Mouse (Mus musculus) kidney, adult 2 months (tissue): ENCODE results near the gene Kdm4b. TPM values are rescaled to one million over a fixed set of nuclear protein-coding genes. Genes with fewer than 3 reads are reported as not detected.

ENCODE experiments used
- DNase-seq: peaks from one replicate; pipeline ENCODE4 v3.0.0; 2021
- H3K27ac ChIP-seq: fragments of 200-500 bp; 2 replicates; pipeline ENCODE4 v1.5.1; 2012; ENCODE audit warnings: low read depth, low read length, control low read depth, inconsistent platforms; ENCODE audit not compliant: insufficient read depth
- H3K27me3 ChIP-seq: fragments of 200-500 bp; replicated peaks from 2 replicates; pipeline ENCODE4 v1.6.1; 2012; ENCODE audit warnings: mild to moderate bottlenecking, moderate library complexity, low read length, inconsistent platforms; ENCODE audit not compliant: control insufficient read depth, insufficient read depth
- H3K36me3 ChIP-seq: fragments of 200-500 bp; 2 replicates; pipeline ENCODE4 v1.6.1; 2012; ENCODE audit warnings: mild to moderate bottlenecking, moderate library complexity, low read length, inconsistent platforms; ENCODE audit not compliant: control insufficient read depth, insufficient read depth
- H3K4me1 ChIP-seq: fragments of 200-500 bp; 2 replicates; pipeline ENCODE4 v1.6.1; 2011; ENCODE audit warnings: low read length; ENCODE audit not compliant: control insufficient read depth, insufficient read depth
- H3K4me3 ChIP-seq: fragments of 200-500 bp; 2 replicates; pipeline ENCODE4 v1.5.1; 2011; ENCODE audit warnings: mild to moderate bottlenecking, low read depth, low read length, control low read depth; ENCODE audit not compliant: insufficient read depth
- CTCF ChIP-seq: fragments of 200-500 bp; conservative IDR thresholded peaks from 2 replicates; pipeline ENCODE4 v1.5.1; 2011; ENCODE audit warnings: low read depth, mild to moderate bottlenecking, control low read depth, low read length, moderate library complexity, mixed read lengths; ENCODE audit not compliant: insufficient read depth, insufficient read length
- POLR2A ChIP-seq: fragments of 200-500 bp; IDR thresholded peaks from one replicate; pipeline ENCODE4 v1.6.1; 2011; ENCODE audit warnings: low read depth, low read length, control low read depth
- WGBS: fragments of 180-500 bp; shearing (Covaris S2); methylation state at CpG from one replicate; pipeline ENCODE4 v1.1.7; 2018; 5-methylcytosine and 5-hydroxymethylcytosine counted together
- polyA plus RNA-seq: library from polyadenylated mRNA; depleted of rRNA; stranded (reverse); fragments of >200 nt; gene quantifications from 2 replicates; pipeline ENCODE4 v1.2.3, GENCODE M21; 2012

The Kdm4b gene
- polyA plus RNA-seq, 1 experiment = 21.6 TPM

DNA sequence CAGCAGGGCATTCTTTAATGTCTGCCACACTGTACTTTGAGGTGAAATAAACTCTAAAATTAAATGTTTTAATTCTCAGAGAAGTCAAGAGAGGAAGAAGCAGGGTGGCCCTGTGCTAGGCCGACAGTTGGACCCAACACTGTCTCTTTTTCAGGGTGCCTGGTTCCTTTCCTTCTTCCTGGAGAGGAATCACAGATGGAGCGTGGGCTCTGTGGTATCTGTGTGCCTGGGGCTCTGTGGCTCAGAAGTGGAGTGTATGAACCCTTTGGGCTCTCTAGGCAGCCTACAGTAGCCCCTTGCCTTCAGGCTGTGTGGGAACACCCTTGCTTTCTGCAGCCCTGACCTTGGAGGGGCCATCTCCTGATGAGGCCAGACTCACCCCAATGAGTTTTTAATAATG lies 35.7 kb downstream of the Kdm4b start:
- Histone ChIP-seq H3K36me3 (no peaks in the 10 kb centered on the region), H3K4me3 (no peak overlapping the region), H3K4me1 (0 out of 2 replicates have a peak, but pooled peaks cover 5% of the 10 kb centered on the region), H3K27ac (no peak overlapping the region), H3K27me3 (no peaks in the 10 kb centered on the region)
- TF ChIP-seq CTCF (no peak), POLR2A (no peak)
- DNase-seq = no peak
- 91% methylated on average over 2 of the region's 2 CpGs for WGBS

DNA sequence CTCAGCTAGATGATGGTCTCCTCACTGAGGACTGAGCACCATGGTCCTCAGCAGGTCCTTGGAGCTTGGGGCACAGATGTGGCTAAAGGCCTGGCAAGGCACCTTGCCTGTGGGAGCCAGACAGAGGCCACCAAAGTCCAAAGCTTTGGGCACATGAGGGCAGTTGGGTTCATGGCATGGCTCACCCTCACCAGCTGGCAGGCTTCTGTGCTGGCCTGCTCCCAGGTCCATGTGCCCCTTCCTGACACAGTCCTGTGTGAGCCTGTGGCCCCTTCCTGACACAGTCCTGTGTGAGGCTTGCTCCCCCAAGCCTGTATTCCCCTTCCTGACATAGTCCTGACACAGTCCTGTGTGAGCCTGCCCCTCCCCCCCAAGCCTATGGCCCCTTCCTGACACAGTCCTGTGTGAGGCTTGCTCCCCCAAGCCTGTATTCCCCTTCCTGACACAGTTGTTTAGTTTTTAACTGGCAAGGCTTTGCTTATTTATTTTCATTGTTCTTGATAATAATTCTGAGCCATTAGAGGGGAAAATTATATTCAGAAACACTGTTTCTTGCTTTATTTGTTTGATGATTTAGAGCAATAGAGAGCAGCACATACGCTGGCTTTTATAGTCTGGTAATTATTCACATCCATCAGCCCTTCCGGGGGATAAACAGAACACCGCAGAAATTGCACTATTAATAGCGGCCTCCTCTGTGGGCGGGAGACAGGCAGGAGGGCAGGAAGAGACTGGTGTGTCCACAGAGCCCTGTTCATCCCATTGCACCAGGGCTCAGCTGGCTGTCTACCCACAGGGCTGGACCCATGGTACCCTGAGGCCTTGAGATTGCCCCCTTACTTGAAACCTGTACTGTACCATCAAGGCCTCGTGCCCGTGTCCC lies 40.2 kb downstream of the Kdm4b start:
- DNase-seq = no peak
- Histone ChIP-seq H3K36me3 (no peaks in the 10 kb centered on the region), H3K4me3 (no peak overlapping the region), H3K27ac (no peak overlapping the region), H3K4me1 (0 out of 2 replicates have a peak, but pooled peaks cover 5% of the 10 kb centered on the region), H3K27me3 (no peaks in the 10 kb centered on the region)
- WGBS = 39% methylated on average over 7 of the region's 7 CpGs
- TF ChIP-seq CTCF = no peak

GRCm38 (mm10) chr17:56368291-56368790 lies 42.5 kb downstream of the Kdm4b start:
- 85% methylated on average over 6 of the region's 6 CpGs for WGBS
- TF ChIP-seq CTCF (no peak), POLR2A (no peak)
- Histone ChIP-seq H3K4me1 (0 out of 2 replicates have a peak, but pooled peaks cover 5% of the 10 kb centered on the region), H3K36me3 (no peaks in the 10 kb centered on the region), H3K4me3 (no peak overlapping the region), H3K27ac (no peak overlapping the region), H3K27me3 (no peaks in the 10 kb centered on the region)
- no peak for DNase-seq

DNA sequence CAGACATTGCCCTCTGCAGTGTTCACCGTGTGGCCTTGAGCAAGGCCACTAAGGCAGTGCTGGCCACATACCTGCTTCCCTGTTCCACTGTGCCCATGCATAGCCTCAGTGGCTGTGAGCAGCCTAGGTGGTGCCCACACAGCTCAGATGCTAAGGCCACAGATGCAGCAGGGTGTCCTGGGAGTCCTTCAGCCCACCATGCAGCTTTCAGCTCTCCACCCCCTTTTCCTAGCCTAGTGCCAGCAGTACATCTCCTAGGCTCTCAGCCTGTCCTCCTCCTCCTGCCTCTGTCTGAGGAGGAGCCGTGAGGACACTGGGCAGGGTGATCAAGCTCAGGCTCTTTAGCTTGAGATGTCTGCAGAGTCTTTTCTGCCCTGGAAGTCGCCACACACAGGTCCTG lies 44.2 kb downstream of the Kdm4b start:
- 0 out of 2 replicates have a peak, but pooled peaks cover 5% of the 10 kb centered on the region for H3K4me1 ChIP-seq
- TF ChIP-seq CTCF (no peak), POLR2A (no peak)
- no peak overlapping the region for H3K4me3 ChIP-seq
- H3K27me3 ChIP-seq = no peaks in the 10 kb centered on the region
- no peak for DNase-seq
- 93% methylated on average over 3 of the region's 3 CpGs for WGBS
- H3K36me3 ChIP-seq = no peaks in the 10 kb centered on the region
- no peak overlapping the region for H3K27ac ChIP-seq

DNA sequence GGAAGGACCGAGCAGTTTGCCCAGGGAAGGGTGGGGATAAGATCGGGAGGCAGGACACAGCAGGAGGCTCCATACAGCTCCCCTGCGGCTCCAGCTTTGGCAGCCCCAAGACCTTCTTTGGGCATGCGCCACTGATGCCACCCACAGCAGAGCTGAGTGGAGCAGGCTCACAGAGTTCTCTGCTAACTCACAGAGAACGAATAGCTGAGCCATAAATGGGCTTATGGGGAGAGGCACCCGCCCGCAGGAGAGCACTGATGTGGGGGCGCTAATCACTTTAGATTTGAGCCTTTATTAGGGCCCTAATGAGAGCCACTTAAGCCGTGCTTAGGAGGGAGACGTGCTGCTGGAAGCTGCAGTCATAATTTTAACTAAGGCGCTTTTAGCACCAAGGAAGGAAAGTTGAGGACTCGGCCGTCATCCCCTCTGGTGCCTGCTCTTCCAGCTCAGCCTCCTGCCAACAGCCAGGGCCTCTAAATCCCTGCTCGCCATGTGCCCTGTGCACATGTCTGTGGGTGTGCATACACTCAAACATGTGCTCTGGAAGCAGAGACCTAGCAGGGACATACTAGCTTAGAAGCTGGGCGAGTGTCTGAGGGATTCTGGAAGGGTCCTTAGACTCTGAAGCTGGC lies 45.3 kb downstream of the Kdm4b start:
- H3K4me3 ChIP-seq = no peak overlapping the region
- H3K4me1 ChIP-seq = no peaks in the 10 kb centered on the region
- WGBS = 77% methylated on average over 15 of the region's 15 CpGs
- H3K27ac ChIP-seq = no peak overlapping the region
- no peaks in the 10 kb centered on the region for H3K36me3 ChIP-seq
- no peak for TF ChIP-seq CTCF
- TF ChIP-seq POLR2A = no peak
- no peaks in the 10 kb centered on the region for H3K27me3 ChIP-seq
- no peak for DNase-seq

GRCm38 (mm10) chr17:56372109-56372508 lies 46.2 kb downstream of the Kdm4b start:
- H3K27ac ChIP-seq = no peak overlapping the region
- no peak for DNase-seq
- H3K4me3 ChIP-seq = no peak overlapping the region
- H3K36me3 ChIP-seq = no peaks in the 10 kb centered on the region
- H3K27me3 ChIP-seq = no peaks in the 10 kb centered on the region
- no peaks in the 10 kb centered on the region for H3K4me1 ChIP-seq
- WGBS = 68% methylated on average over 4 of the region's 4 CpGs
- TF ChIP-seq CTCF (no peak), POLR2A (no peak)

- Histone ChIP-seq H3K36me3 (no peaks in the 10 kb centered on the region), H3K4me3 (no peak overlapping the region), H3K27me3 (no peaks in the 10 kb centered on the region), H3K27ac (no peak overlapping the region), H3K4me1 (no peaks in the 10 kb centered on the region)
- no peak for DNase-seq
- WGBS = 74% methylated on average over 17 of the region's 17 CpGs
- no peak for TF ChIP-seq POLR2A
- no peak for TF ChIP-seq CTCF
These were observed 47.5 kb downstream of the Kdm4b start for GRCm38 (mm10) chr17:56373136-56374034.
